Mouse (Mus musculus): ENCODE measurements at regions not wholly inside any gene's neighbourhood (a gene's known extent, or its start where the extent isn't known, plus 50 kb on each side); places are given as distances from the start of the nearest gene placed in this dataset.
A peak's percentile ranks its signal among the peaks of the same experiment; 100 is the strongest.
"Not testable (repeated sequence)": the region's sequence is repeated elsewhere in the genome, so short reads cannot be mapped to it uniquely, and the experiment has no call there.

GRCm38 (mm10) chr12:3127336-3127735 is 182.4 kb downstream of the Rab10 start:
- H3K27ac ChIP-seq (replicated peaks; ENCODE audit: low read depth, low read length); H3K9ac ChIP-seq (replicated peaks; ENCODE audit: low read length); H3K9me3 ChIP-seq (ENCODE audit: control insufficient read depth, low read length); H3K4me2 ChIP-seq (ENCODE audit: low read length); DNase-seq; H3K4me1 ChIP-seq (ENCODE audit: control insufficient read depth, insufficient read depth, low read length); H3K27me3 ChIP-seq (ENCODE audit: control insufficient read depth, insufficient read depth, low read length); H3K36me3 ChIP-seq (ENCODE audit: control insufficient read depth, insufficient read depth, low read length); H3K4me3 ChIP-seq (replicated peaks; ENCODE audit: low read depth, low read length); ATAC-seq (ENCODE audit: low FRiP score, low TSS enrichment): not testable (repeated sequence)
- 69% methylated on average over 1 of the region's 1 CpGs for WGBS

GRCm38 (mm10) chr12:3124036-3124435 is 185.7 kb downstream of the Rab10 start:
- ATAC-seq (ENCODE audit: low FRiP score, low TSS enrichment) (no peak), DNase-seq (no peak)
- Histone ChIP-seq H3K36me3 (ENCODE audit: control insufficient read depth, insufficient read depth, low read length) (no peaks in the 10 kb centered on the region), H3K27me3 (ENCODE audit: control insufficient read depth, insufficient read depth, low read length) (no peaks in the 10 kb centered on the region), H3K27ac (replicated peaks; ENCODE audit: low read depth, low read length) (no peak overlapping the region), H3K4me2 (ENCODE audit: low read length) (no peak overlapping the region), H3K4me3 (replicated peaks; ENCODE audit: low read depth, low read length) (no peak overlapping the region), H3K9ac (replicated peaks; ENCODE audit: low read length) (no peak overlapping the region), H3K4me1 (ENCODE audit: control insufficient read depth, insufficient read depth, low read length) (no peaks in the 10 kb centered on the region), H3K9me3 (ENCODE audit: control insufficient read depth, low read length) (no peaks in the 10 kb centered on the region)
- WGBS: 59% methylated on average over 1 of the region's 1 CpGs

- H3K27me3 ChIP-seq (ENCODE audit: control insufficient read depth, insufficient read depth, low read length); H3K4me2 ChIP-seq (ENCODE audit: low read length); ATAC-seq (ENCODE audit: low FRiP score, low TSS enrichment); DNase-seq; H3K9ac ChIP-seq (replicated peaks; ENCODE audit: low read length); H3K36me3 ChIP-seq (ENCODE audit: control insufficient read depth, insufficient read depth, low read length); H3K4me3 ChIP-seq (replicated peaks; ENCODE audit: low read depth, low read length); H3K4me1 ChIP-seq (ENCODE audit: control insufficient read depth, insufficient read depth, low read length); H3K9me3 ChIP-seq (ENCODE audit: control insufficient read depth, low read length); H3K27ac ChIP-seq (replicated peaks; ENCODE audit: low read depth, low read length): not testable (repeated sequence)
- 72% methylated on average over 11 of the region's 11 CpGs for WGBS
These were observed 199.2 kb downstream of the Rab10 start for GRCm38 (mm10) chr12:3110589-3110988.

- H3K27ac ChIP-seq (replicated peaks; ENCODE audit: low read depth, low read length); H3K4me3 ChIP-seq (replicated peaks; ENCODE audit: low read depth, low read length); H3K9ac ChIP-seq (replicated peaks; ENCODE audit: low read length); ATAC-seq (ENCODE audit: low FRiP score, low TSS enrichment); H3K4me1 ChIP-seq (ENCODE audit: control insufficient read depth, insufficient read depth, low read length); H3K36me3 ChIP-seq (ENCODE audit: control insufficient read depth, insufficient read depth, low read length); H3K9me3 ChIP-seq (ENCODE audit: control insufficient read depth, low read length); H3K4me2 ChIP-seq (ENCODE audit: low read length); H3K27me3 ChIP-seq (ENCODE audit: control insufficient read depth, insufficient read depth, low read length): not testable (repeated sequence)
- DNase-seq: peak; percentile 1
- 86% methylated on average over 5 of the region's 5 CpGs for WGBS
These were observed 200.1 kb downstream of the Rab10 start for GRCm38 (mm10) chr12:3109671-3110070.

GRCm38 (mm10) chr12:3101963-3102362 is 207.8 kb downstream of the Rab10 start:
- 48% methylated on average over 5 of the region's 5 CpGs for WGBS
- H3K4me1 ChIP-seq (ENCODE audit: control insufficient read depth, insufficient read depth, low read length); DNase-seq; ATAC-seq (ENCODE audit: low FRiP score, low TSS enrichment); H3K9ac ChIP-seq (replicated peaks; ENCODE audit: low read length); H3K4me2 ChIP-seq (ENCODE audit: low read length); H3K36me3 ChIP-seq (ENCODE audit: control insufficient read depth, insufficient read depth, low read length); H3K9me3 ChIP-seq (ENCODE audit: control insufficient read depth, low read length); H3K27me3 ChIP-seq (ENCODE audit: control insufficient read depth, insufficient read depth, low read length); H3K27ac ChIP-seq (replicated peaks; ENCODE audit: low read depth, low read length); H3K4me3 ChIP-seq (replicated peaks; ENCODE audit: low read depth, low read length): not testable (repeated sequence)

GRCm38 (mm10) chr12:3098175-3098574 is 211.6 kb downstream of the Rab10 start:
- 37% methylated on average over 2 of the region's 2 CpGs for WGBS
- DNase-seq: peak; percentile 32
- not testable (repeated sequence) for H3K4me3 ChIP-seq (replicated peaks; ENCODE audit: low read depth, low read length); H3K27ac ChIP-seq (replicated peaks; ENCODE audit: low read depth, low read length); H3K9ac ChIP-seq (replicated peaks; ENCODE audit: low read length); H3K4me2 ChIP-seq (ENCODE audit: low read length); H3K36me3 ChIP-seq (ENCODE audit: control insufficient read depth, insufficient read depth, low read length); ATAC-seq (ENCODE audit: low FRiP score, low TSS enrichment); H3K9me3 ChIP-seq (ENCODE audit: control insufficient read depth, low read length); H3K4me1 ChIP-seq (ENCODE audit: control insufficient read depth, insufficient read depth, low read length); H3K27me3 ChIP-seq (ENCODE audit: control insufficient read depth, insufficient read depth, low read length)

GRCm38 (mm10) chr12:3094509-3094908 is 215.3 kb downstream of the Rab10 start:
- Histone ChIP-seq H3K9me3 (ENCODE audit: control insufficient read depth, low read length) (no peaks in the 10 kb centered on the region), H3K27ac (replicated peaks; ENCODE audit: low read depth, low read length) (no peak overlapping the region), H3K36me3 (ENCODE audit: control insufficient read depth, insufficient read depth, low read length) (no peaks in the 10 kb centered on the region), H3K4me1 (ENCODE audit: control insufficient read depth, insufficient read depth, low read length) (no peaks in the 10 kb centered on the region), H3K9ac (replicated peaks; ENCODE audit: low read length) (no peak overlapping the region), H3K4me2 (ENCODE audit: low read length) (no peak overlapping the region), H3K27me3 (ENCODE audit: control insufficient read depth, insufficient read depth, low read length) (no peaks in the 10 kb centered on the region), H3K4me3 (replicated peaks; ENCODE audit: low read depth, low read length) (no peak overlapping the region)
- ATAC-seq (ENCODE audit: low FRiP score, low TSS enrichment) (no peak), DNase-seq (no peak)
- WGBS: 93% methylated on average over 5 of the region's 5 CpGs

- 71% methylated on average over 2 of the region's 3 CpGs for WGBS
These were observed 216.8 kb downstream of the Rab10 start for GRCm38 (mm10) chr12:3092974-3093373.

GRCm38 (mm10) chr12:3049546-3049945 is 260.2 kb downstream of the Rab10 start:
- H3K9me3 ChIP-seq (ENCODE audit: control insufficient read depth, low read length); H3K9ac ChIP-seq (replicated peaks; ENCODE audit: low read length); H3K36me3 ChIP-seq (ENCODE audit: control insufficient read depth, insufficient read depth, low read length); ATAC-seq (ENCODE audit: low FRiP score, low TSS enrichment); H3K27me3 ChIP-seq (ENCODE audit: control insufficient read depth, insufficient read depth, low read length); H3K4me2 ChIP-seq (ENCODE audit: low read length); H3K4me1 ChIP-seq (ENCODE audit: control insufficient read depth, insufficient read depth, low read length); H3K4me3 ChIP-seq (replicated peaks; ENCODE audit: low read depth, low read length); DNase-seq; H3K27ac ChIP-seq (replicated peaks; ENCODE audit: low read depth, low read length): not testable (repeated sequence)
- 77% methylated on average over 5 of the region's 5 CpGs for WGBS

More at GRCm38 (mm10) chr12:3092974-3093373, 216.8 kb downstream of the Rab10 start:
- not testable (repeated sequence) for H3K27me3 ChIP-seq (ENCODE audit: control insufficient read depth, insufficient read depth, low read length); H3K27ac ChIP-seq (replicated peaks; ENCODE audit: low read depth, low read length); H3K4me1 ChIP-seq (ENCODE audit: control insufficient read depth, insufficient read depth, low read length); H3K4me3 ChIP-seq (replicated peaks; ENCODE audit: low read depth, low read length); ATAC-seq (ENCODE audit: low FRiP score, low TSS enrichment); H3K4me2 ChIP-seq (ENCODE audit: low read length); H3K36me3 ChIP-seq (ENCODE audit: control insufficient read depth, insufficient read depth, low read length); DNase-seq; H3K9ac ChIP-seq (replicated peaks; ENCODE audit: low read length); H3K9me3 ChIP-seq (ENCODE audit: control insufficient read depth, low read length)
